Mouse (Mus musculus): ENCODE results near the gene Igf2bp2.

DNA sequence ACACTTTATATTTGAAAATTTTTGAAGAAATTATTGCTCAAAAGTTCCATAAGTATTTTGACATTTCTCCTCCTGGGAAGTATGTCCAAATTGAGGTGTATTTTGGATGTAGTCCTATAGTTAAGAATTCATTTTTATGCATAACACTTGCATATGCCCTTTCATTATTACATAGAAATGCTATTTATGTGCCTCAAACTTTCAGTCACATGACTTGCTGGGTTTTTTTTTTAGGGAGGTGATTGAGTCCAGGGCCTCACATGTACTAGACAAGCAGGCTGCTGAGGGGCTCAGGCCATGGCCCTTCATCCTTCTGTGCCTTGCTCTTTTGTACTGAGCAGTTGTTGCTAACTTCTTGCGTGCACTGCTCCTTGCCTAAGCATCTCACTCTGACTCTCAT is 123.1 kb downstream of the Igf2bp2 start:
- TF ChIP-seq CTCF (IDR thresholded peaks at IDR 0.05; ENCODE audit: control insufficient read depth, insufficient read depth, low read length) = no peak
- TF ChIP-seq POLR2A (IDR thresholded peaks at IDR 0.05; ENCODE audit: borderline replicate concordance, control insufficient read depth, low read depth, low read length) = no peak

Measured in bone marrow, adult 2 months (tissue).